22 mouse cellular contexts compared by ENCODE assay signal in genomic region chr10:41420496-41421200, GRCm38 (mm10). TPM values are rescaled to one million over a fixed set of nuclear protein-coding genes. Genes with fewer than 3 reads are reported as not detected.
DNase-seq lines count a peak whose midpoint lies in the region; ATAC-seq lines count a peak whose summit lies in the region.
"Had no signal": no experiment of that assay in that cellular context is flagged by ENCODE, and none has a peak within 500 bp of the region (broad histone marks: within the 10 kb centered on the region; RNA-seq: fewer than 3 reads in every experiment).

No protein-coding gene starts in this region.

- peak overlapping the region; percentile 20; the same call in 1 of the 2 replicates for H3K4me2 ChIP-seq in heart, embryonic 13.5 days
- H3K4me2 ChIP-seq: embryonic facial prominence, embryonic 13.5 days; embryonic facial prominence, embryonic 15.5 days; forebrain, embryonic 12.5 days; forebrain, embryonic 15.5 days had no signal

- H3K4me3 ChIP-seq in heart, embryonic 13.5 days = no peak overlapping the region
- H3K4me3 ChIP-seq: embryonic facial prominence, embryonic 13.5 days; embryonic facial prominence, embryonic 15.5 days; erythroblast, embryonic 14.5 days; forebrain, embryonic 10.5 days; forebrain, embryonic 12.5 days; forebrain, embryonic 15.5 days had no signal

- DNase-seq in heart, adult 9 months (ENCODE audit: low spot score in 2 of 2) = no peak
- DNase-seq in R1 (ENCODE audit: low read depth, low spot score) (peak; percentile 77), ZHBTc4 (ENCODE audit: low read depth, low spot score) (peak; percentile 73)
- no peak for DNase-seq in spleen, postnatal 4 days (ENCODE audit: low spot score in 2 of 2)
- DNase-seq: adrenal gland, adult 2 months; adrenal gland, postnatal 10 days; adrenal gland, postnatal 25 days; cerebellum, adult 11 months; cerebellum, adult 18-20 months; cerebellum, adult 8-10 months; cerebellum, adult 9-11 months; cerebellum, postnatal 14 days; cerebellum, postnatal 36 days; embryo, embryonic 11 days; forebrain, postnatal 0 days had no signal

- ATAC-seq in heart, embryonic 13.5 days (ENCODE audit: extremely low read depth, insufficient number of reproducible peaks, low FRiP score, low TSS enrichment) = no peak
- ATAC-seq: forebrain, embryonic 15.5 days; forebrain, postnatal 0 days had no signal

- H3K9ac ChIP-seq in heart, embryonic 13.5 days = no peak overlapping the region
- H3K9ac ChIP-seq: embryonic facial prominence, embryonic 13.5 days; embryonic facial prominence, embryonic 15.5 days; forebrain, embryonic 12.5 days; forebrain, embryonic 15.5 days; forebrain, postnatal 0 days had no signal

- H3K9me3 ChIP-seq in heart, embryonic 13.5 days = peaks cover 21% of the 10 kb centered on the region
- H3K9me3 ChIP-seq: embryonic facial prominence, embryonic 15.5 days had no signal

- H3K4me1 ChIP-seq in heart, embryonic 13.5 days = peaks cover 14% of the 10 kb centered on the region
- H3K4me1 ChIP-seq: embryonic facial prominence, embryonic 13.5 days; embryonic facial prominence, embryonic 15.5 days; forebrain, embryonic 10.5 days; forebrain, embryonic 12.5 days; forebrain, embryonic 15.5 days had no signal

- peaks cover 22% of the 10 kb centered on the region; the same call in 1 of the 2 replicates for H3K27me3 ChIP-seq in heart, embryonic 13.5 days (replicated peaks)
- H3K27me3 ChIP-seq: embryonic facial prominence, embryonic 13.5 days; embryonic facial prominence, embryonic 15.5 days; forebrain, embryonic 12.5 days; forebrain, embryonic 15.5 days had no signal

- no peaks in the 10 kb centered on the region for H3K36me3 ChIP-seq in heart, embryonic 13.5 days
- H3K36me3 ChIP-seq: embryonic facial prominence, embryonic 13.5 days; embryonic facial prominence, embryonic 15.5 days; forebrain, embryonic 10.5 days; forebrain, embryonic 12.5 days; forebrain, embryonic 15.5 days had no signal

- WGBS in heart, embryonic 13.5 days = 42% methylated on average over 9 of the region's 9 CpGs

- H3K27ac ChIP-seq in heart, embryonic 13.5 days (replicated peaks) = no peak overlapping the region
- H3K27ac ChIP-seq: embryonic facial prominence, embryonic 13.5 days; embryonic facial prominence, embryonic 15.5 days; forebrain, embryonic 10.5 days; forebrain, embryonic 12.5 days; forebrain, embryonic 15.5 days had no signal

RNA-seq across cellular contexts. Expression of gene Zbtb24, which starts 29.5 kb away (rescaled TPM):
- polyA plus RNA-seq in heart, embryonic 13.5 days (2015; fragmentation: Nextera tagmentation; extraction: Ambion mirVana) = 11.2 and 11.3 TPM in 2 replicates

RNA-seq across cellular contexts. Expression of gene Mical1, which starts 55.5 kb away (rescaled TPM):
- polyA plus RNA-seq in heart, embryonic 13.5 days (2015; fragmentation: Nextera tagmentation; extraction: Ambion mirVana) = 33.4 and 33.8 TPM in 2 replicates

Comparison
In these comparisons a context has a peak if more than half of its experiments do, and no peak if none do; other contexts are left out.
1. DNase-seq: peak in R1 (single experiment) and ZHBTc4 (single experiment); none in heart, adult 9 months (0 of 2) and spleen, postnatal 4 days (0 of 2).